Mouse (Mus musculus): ENCODE measurements around the gene Psmc3ip. TPM values are rescaled to one million over a fixed set of nuclear protein-coding genes. Genes with fewer than 3 reads are reported as not detected.

Gene Psmc3ip
- polyA plus RNA-seq (2012; ENCODE audit: insufficient read depth, insufficient read length, low replicate concordance, missing spikeins), result not detected in 2 replicates

DNA sequence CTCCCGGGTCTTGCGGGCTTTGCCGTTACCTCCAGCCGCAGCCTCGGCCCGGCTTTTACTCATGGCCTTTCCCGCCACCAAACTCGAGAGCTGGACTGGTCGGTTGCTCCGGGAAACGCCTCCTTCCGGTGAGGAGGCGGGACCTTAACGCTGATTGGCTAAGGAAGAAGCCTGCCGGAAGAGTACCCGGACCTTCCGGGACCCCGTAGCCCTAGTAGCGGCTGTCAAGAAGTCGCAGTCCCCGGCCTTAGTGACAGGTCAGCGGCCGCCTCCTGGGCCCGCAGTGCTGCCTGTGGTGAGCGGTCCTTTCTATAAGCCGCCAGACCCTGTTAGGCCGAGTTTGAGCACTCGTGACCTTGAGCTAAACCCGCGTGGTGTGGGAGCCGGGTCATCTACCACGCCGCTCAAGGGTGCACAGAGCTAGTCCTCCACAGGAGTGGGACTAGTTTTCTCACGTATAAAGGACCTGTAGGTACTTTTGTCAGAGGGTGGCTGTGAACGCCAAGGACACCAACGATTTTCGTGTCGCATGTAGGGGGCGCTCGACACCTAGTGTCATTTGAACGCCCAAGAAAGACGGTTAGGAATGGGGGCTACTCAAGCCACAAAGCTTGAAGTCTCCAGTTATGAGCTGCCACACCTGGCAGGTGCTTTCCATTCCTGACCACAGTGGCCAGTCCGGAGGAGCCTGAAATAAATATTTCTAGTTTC, at the start of gene Psmc3ip:
Gene Psmc3ip (minus strand): TSS at position 123 of the 711 bp plus-strand sequence.
- Histone ChIP-seq H3K27ac (ENCODE audit: insufficient read depth, low read depth, low read length) (peak within 1 kb of the TSS; percentile 95), H3K4me3 (ENCODE audit: insufficient read depth, low read depth, low read length) (peak within 1 kb of the TSS; percentile 82), H3K4me1 (ENCODE audit: control insufficient read depth, insufficient read depth, low read length) (peaks cover 8% of the 10 kb centered on the region)
- TF ChIP-seq CTCF (IDR thresholded peaks at IDR 0.05; ENCODE audit: insufficient read depth, low read depth, low read length) (peak; percentile 91; the same call in 1 of the 2 replicates), POLR2A (IDR thresholded peaks at IDR 0.05; ENCODE audit: insufficient read depth, low read depth, low read length) (peak; percentile 70)
- WGBS, result 1% methylated on average over 43 of the region's 43 CpGs

DNA sequence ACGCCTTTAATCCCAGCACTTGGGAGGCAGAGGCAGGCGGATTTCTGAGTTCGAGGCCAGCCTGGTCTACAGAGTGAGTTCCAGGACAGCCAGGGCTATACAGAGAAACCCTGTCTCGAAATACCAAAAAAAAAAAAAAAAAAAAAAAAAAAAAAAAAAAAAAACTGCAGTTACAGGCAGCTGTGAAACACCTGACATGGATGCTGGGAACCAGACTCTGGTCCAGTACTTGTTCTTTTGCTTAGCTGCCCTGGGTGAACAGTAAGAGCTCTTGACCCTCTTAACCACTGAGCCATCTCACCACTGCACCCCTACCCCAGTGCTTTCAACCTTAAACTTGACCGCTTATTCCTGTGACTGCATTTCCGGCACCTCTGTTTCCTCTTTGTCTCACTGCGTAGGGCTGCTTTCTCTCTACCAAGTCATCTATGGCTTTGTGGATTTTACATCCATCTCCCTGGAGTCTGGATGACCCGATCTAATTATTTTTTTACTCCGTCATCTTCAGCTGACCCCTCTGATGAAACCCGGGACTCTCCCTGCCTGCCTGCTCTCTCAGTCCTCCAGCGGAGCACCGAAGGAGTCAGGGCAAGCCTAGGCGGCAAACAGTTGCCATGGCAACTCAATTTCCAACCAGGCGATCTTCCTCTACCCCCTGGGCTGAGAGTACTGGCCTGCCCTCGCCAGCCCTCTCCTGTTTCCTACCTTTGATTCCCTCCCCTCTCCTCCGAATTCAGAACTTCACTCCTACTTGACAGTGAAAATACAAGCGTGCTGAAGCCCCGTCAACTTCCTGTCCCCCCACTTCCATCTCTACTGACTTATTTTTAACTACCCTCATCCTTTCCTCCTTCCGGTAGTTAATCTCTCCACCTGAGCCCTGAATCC, 48.3 kb upstream of the Psmc3ip start:
- Histone ChIP-seq H3K4me1 (ENCODE audit: control insufficient read depth, insufficient read depth, low read length) (peaks cover 10% of the 10 kb centered on the region), H3K4me3 (ENCODE audit: insufficient read depth, low read depth, low read length) (peak overlapping the region; percentile 30), H3K27ac (ENCODE audit: insufficient read depth, low read depth, low read length) (peak overlapping the region; percentile 1; the same call in 1 of the 2 replicates)
- TF ChIP-seq POLR2A (IDR thresholded peaks at IDR 0.05; ENCODE audit: insufficient read depth, low read depth, low read length) (no peak), CTCF (IDR thresholded peaks at IDR 0.05; ENCODE audit: insufficient read depth, low read depth, low read length) (no peak)
- 22% methylated on average over 19 of the region's 19 CpGs for WGBS

GRCm38 (mm10) chr11:101142215-101142967, 47.2 kb upstream of the Psmc3ip start:
- TF ChIP-seq POLR2A (IDR thresholded peaks at IDR 0.05; ENCODE audit: insufficient read depth, low read depth, low read length), result no peak
- no peak for TF ChIP-seq CTCF (IDR thresholded peaks at IDR 0.05; ENCODE audit: insufficient read depth, low read depth, low read length)
- no peak overlapping the region for H3K27ac ChIP-seq (ENCODE audit: insufficient read depth, low read depth, low read length)
- peaks cover 13% of the 10 kb centered on the region for H3K4me1 ChIP-seq (ENCODE audit: control insufficient read depth, insufficient read depth, low read length)
- H3K4me3 ChIP-seq (ENCODE audit: insufficient read depth, low read depth, low read length), result no peak overlapping the region
- WGBS, result 94% methylated on average over 10 of the region's 10 CpGs

DNA sequence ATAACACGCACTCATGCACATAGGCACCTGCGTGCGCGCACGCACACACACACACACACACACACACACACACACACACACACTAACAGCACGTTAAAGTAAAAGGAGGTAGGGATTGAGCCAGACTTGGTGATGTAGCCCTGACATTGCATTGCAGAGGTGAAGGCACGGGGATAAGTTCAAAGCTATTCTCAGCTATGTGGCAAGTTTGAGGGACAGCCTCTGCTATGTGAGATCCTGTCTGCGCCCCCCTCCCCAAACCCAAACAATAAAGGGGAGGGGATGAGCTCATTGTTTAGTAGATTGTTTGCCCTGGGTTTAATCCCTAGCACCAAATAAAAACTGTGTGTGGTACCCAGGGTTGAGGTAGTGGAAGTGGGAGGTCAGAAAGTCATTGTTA, 45.9 kb upstream of the Psmc3ip start:
- Histone ChIP-seq H3K4me1 (ENCODE audit: control insufficient read depth, insufficient read depth, low read length) (peaks cover 11% of the 10 kb centered on the region), H3K27ac (ENCODE audit: insufficient read depth, low read depth, low read length) (no peak overlapping the region), H3K4me3 (ENCODE audit: insufficient read depth, low read depth, low read length) (no peak overlapping the region)
- WGBS, result 84% methylated on average over 8 of the region's 8 CpGs
- TF ChIP-seq CTCF (IDR thresholded peaks at IDR 0.05; ENCODE audit: insufficient read depth, low read depth, low read length) (no peak), POLR2A (IDR thresholded peaks at IDR 0.05; ENCODE audit: insufficient read depth, low read depth, low read length) (no peak)

GRCm38 (mm10) chr11:101140164-101140819, 45.1 kb upstream of the Psmc3ip start:
- 12% methylated on average over 27 of the region's 27 CpGs for WGBS
- H3K27ac ChIP-seq (ENCODE audit: insufficient read depth, low read depth, low read length), result no peak overlapping the region

GRCm38 (mm10) chr11:101138536-101139181, 43.4 kb upstream of the Psmc3ip start:
- H3K27ac ChIP-seq (ENCODE audit: insufficient read depth, low read depth, low read length), result no peak overlapping the region
- H3K4me1 ChIP-seq (ENCODE audit: control insufficient read depth, insufficient read depth, low read length), result peaks cover 11% of the 10 kb centered on the region
- WGBS, result 38% methylated on average over 15 of the region's 15 CpGs
- no peak for TF ChIP-seq CTCF (IDR thresholded peaks at IDR 0.05; ENCODE audit: insufficient read depth, low read depth, low read length)
- TF ChIP-seq POLR2A (IDR thresholded peaks at IDR 0.05; ENCODE audit: insufficient read depth, low read depth, low read length), result no peak
- no peak overlapping the region for H3K4me3 ChIP-seq (ENCODE audit: insufficient read depth, low read depth, low read length)

More at GRCm38 (mm10) chr11:101140164-101140819, 45.1 kb upstream of the Psmc3ip start:
- H3K4me3 ChIP-seq (ENCODE audit: insufficient read depth, low read depth, low read length), result peak overlapping the region; percentile 42
- H3K4me1 ChIP-seq (ENCODE audit: control insufficient read depth, insufficient read depth, low read length), result peaks cover 11% of the 10 kb centered on the region
- TF ChIP-seq CTCF (IDR thresholded peaks at IDR 0.05; ENCODE audit: insufficient read depth, low read depth, low read length), result no peak
- TF ChIP-seq POLR2A (IDR thresholded peaks at IDR 0.05; ENCODE audit: insufficient read depth, low read depth, low read length), result no peak

GRCm38 (mm10) chr11:101137000-101137399, 41.8 kb upstream of the Psmc3ip start:
- TF ChIP-seq POLR2A (IDR thresholded peaks at IDR 0.05; ENCODE audit: insufficient read depth, low read depth, low read length) (no peak), CTCF (IDR thresholded peaks at IDR 0.05; ENCODE audit: insufficient read depth, low read depth, low read length) (no peak)
- WGBS, result 75% methylated on average over 7 of the region's 7 CpGs
- H3K4me3 ChIP-seq (ENCODE audit: insufficient read depth, low read depth, low read length), result no peak overlapping the region
- peaks cover 11% of the 10 kb centered on the region for H3K4me1 ChIP-seq (ENCODE audit: control insufficient read depth, insufficient read depth, low read length)
- no peak overlapping the region for H3K27ac ChIP-seq (ENCODE audit: insufficient read depth, low read depth, low read length)

All from olfactory bulb, adult 2 months (tissue).